Mouse (Mus musculus) CD8-positive naive resting alpha-beta T cell, adult 57 days (primary cell): ENCODE results near the gene Net1. TPM values are rescaled to one million over a fixed set of nuclear protein-coding genes. Genes with fewer than 3 reads are reported as not detected.

Experiments used
- total RNA-seq: library from RNA; stranded (reverse); gene quantifications from one replicate; pipeline ENCODE4 v1.2.4, GENCODE M21; 2023

Net1 gene
- 41.6 TPM for total RNA-seq

GRCm38 (mm10) chr13:3917571-3918311 is at the start of gene Net1, which contains the start of gene Tubal3:
Gene Net1 (minus strand): TSS chr13:3918220.
Gene Tubal3 (plus strand): TSS chr13:3918274.

GRCm38 (mm10) chr13:3945249-3945648 is 27.2 kb upstream of the Net1 start, which contains the start of gene Ucn3:
Gene Ucn3 (minus strand): TSS chr13:3945349.

GRCm38 (mm10) chr13:3853648-3854333 is 64.2 kb downstream of the Net1 start, which contains the start of gene Calm5:
Gene Calm5 (plus strand): TSS chr13:3854173.

GRCm38 (mm10) chr13:3837312-3837807 is 80.7 kb downstream of the Net1 start, which contains the start of gene Calm4:
Gene Calm4 (plus strand): TSS chr13:3837757.

Other genes with a start within 250 kb of the Net1 start
- gene Calml3, start 113.9 kb downstream of the Net1 start, total RNA-seq: not detected
- gene Calm4, start 80.5 kb downstream of the Net1 start, total RNA-seq: not detected
- gene Calm5, start 64.0 kb downstream of the Net1 start, total RNA-seq: not detected
- gene Tubal3, start 54 bp upstream of the Net1 start, total RNA-seq: not detected
- not detected for gene Ucn3, start 27.1 kb upstream of the Net1 start, total RNA-seq
- gene Akr1c14, start 130.8 kb upstream of the Net1 start, total RNA-seq: not detected
- gene Akr1c18, start 232.4 kb upstream of the Net1 start, total RNA-seq: not detected